Mouse (Mus musculus) bone marrow, adult 2 months (tissue): ENCODE results near the gene Mucl3. TPM values are rescaled to one million over a fixed set of nuclear protein-coding genes. Genes with fewer than 3 reads are reported as not detected.

ENCODE experiments used
- H3K27ac ChIP-seq: fragments of 200-500 bp; 2 replicates; pipeline ENCODE4 v1.5.1; 2012; ENCODE audit warnings: low read depth, mild to moderate bottlenecking, control low read depth, inconsistent platforms, low read length; ENCODE audit not compliant: control insufficient read depth, poor library complexity, insufficient read depth
- H3K4me1 ChIP-seq: fragments of 200-500 bp; 2 replicates; pipeline ENCODE4 v1.6.1; 2011; ENCODE audit warnings: low read length; ENCODE audit not compliant: control insufficient read depth, insufficient read depth
- H3K4me3 ChIP-seq: fragments of 200-500 bp; replicated peaks from 2 replicates; pipeline ENCODE3; 2011; ENCODE audit warnings: mild to moderate bottlenecking, low read depth, low read length, control low read depth; ENCODE audit not compliant: control insufficient read depth
- CTCF ChIP-seq: fragments of 200-500 bp; IDR thresholded peaks from 2 replicates; pipeline ENCODE4 v1.5.1; 2011; ENCODE audit warnings: low read length, control low read depth; ENCODE audit not compliant: control insufficient read depth, insufficient read depth
- POLR2A ChIP-seq: fragments of 200-500 bp; IDR thresholded peaks from 2 replicates; pipeline ENCODE4 v1.6.1; 2011; ENCODE audit warnings: low read depth, mild to moderate bottlenecking, control low read depth, low read length, borderline replicate concordance; ENCODE audit not compliant: control insufficient read depth
- WGBS: fragments of 180-500 bp; shearing (Covaris S2); methylation state at CpG from one replicate; pipeline ENCODE4 v1.1.7; 2018; 5-methylcytosine and 5-hydroxymethylcytosine counted together
- polyA plus RNA-seq: library from polyadenylated mRNA; stranded (reverse); fragments of >200 nt; gene quantifications from 2 replicates; pipeline ENCODE4 v1.2.4, GENCODE M21; 2011; ENCODE audit warnings: low replicate concordance; ENCODE audit not compliant: missing spikeins, insufficient read depth, insufficient read length

Gene Mucl3
- not detected in 2 replicates for polyA plus RNA-seq

- TF ChIP-seq CTCF: no peak
- no peak for TF ChIP-seq POLR2A
- no peak within 1 kb of the TSS for H3K4me3 ChIP-seq
- no peak within 1 kb of the TSS for H3K27ac ChIP-seq
- H3K4me1 ChIP-seq: no peaks in the 10 kb centered on the region
- WGBS: 68% methylated on average over 13 of the region's 13 CpGs
Measured at GRCm38 (mm10) chr17:35643609-35644236, at the start of gene Mucl3. TSS of gene Mucl3 (minus strand) at chr17:35643695.

- TF ChIP-seq CTCF: no peak
- Histone ChIP-seq H3K27ac (no peak overlapping the region), H3K4me1 (no peaks in the 10 kb centered on the region; the same call in 1 of the 2 replicates), H3K4me3 (no peak overlapping the region)
- WGBS: 8% methylated on average over 4 of the region's 4 CpGs
Measured at GRCm38 (mm10) chr17:35692368-35692767, 48.9 kb upstream of the Mucl3 start.

DNA sequence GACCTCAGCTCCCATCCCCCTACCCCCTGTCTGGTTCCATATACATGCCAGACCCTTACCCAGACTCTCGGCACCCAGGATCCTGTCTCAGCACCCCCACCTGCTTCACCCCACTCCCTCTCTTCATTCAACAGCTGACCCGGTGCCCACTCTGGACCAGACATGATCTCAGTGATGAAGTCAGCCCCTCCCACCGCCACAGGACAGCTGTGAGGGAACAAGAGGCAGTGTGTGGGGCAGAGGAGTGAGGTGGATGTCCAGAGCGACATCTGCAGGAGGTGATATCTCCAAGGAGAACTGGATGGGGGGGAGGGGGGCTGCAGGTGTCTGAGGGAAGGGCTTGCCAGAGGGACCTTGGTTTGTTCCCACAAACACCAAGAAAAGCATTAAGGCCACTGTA is 48.3 kb upstream of the Mucl3 start:
- 71% methylated on average over 4 of the region's 4 CpGs for WGBS
- Histone ChIP-seq H3K27ac (no peak overlapping the region), H3K4me3 (no peak overlapping the region), H3K4me1 (no peaks in the 10 kb centered on the region; the same call in 1 of the 2 replicates)
- TF ChIP-seq POLR2A (no peak), CTCF (no peak)

DNA sequence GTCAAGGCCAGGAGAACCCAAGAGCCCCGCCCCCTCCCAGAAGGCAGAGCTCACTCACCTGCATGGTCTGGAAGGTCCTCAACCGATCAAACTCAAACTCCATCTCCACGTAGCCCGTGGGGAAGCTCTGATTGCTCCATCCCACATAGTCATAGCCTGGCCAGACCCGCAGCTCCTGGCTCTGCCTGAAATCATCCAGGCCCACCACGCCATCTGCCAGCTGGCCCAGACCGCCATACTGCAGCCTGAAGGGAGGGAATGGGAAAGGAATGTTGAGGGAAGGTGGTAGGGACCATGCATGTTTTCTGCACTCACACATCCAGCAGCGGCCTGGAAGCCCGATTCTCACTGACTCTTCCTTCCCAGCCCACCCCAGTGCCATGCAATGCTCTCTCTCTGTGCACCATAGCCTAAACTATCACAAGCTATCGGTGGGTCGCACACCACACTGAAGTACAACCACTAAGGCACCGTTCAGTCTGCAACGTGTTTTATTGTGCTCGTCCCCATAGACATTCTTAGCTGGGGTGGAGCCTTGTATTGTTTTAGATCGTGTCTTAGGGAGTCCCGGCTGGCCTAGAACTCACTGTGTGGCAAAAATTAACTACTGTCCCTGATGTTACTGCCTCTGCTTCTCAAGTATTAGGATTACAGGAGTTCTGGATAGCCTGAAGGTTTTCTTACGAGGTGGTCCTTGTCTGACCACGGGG is 46.6 kb upstream of the Mucl3 start:
- H3K4me3 ChIP-seq: no peak overlapping the region
- TF ChIP-seq POLR2A (no peak), CTCF (no peak)
- H3K4me1 ChIP-seq: no peaks in the 10 kb centered on the region; the same call in 1 of the 2 replicates
- 83% methylated on average over 18 of the region's 18 CpGs for WGBS
- no peak overlapping the region for H3K27ac ChIP-seq

DNA sequence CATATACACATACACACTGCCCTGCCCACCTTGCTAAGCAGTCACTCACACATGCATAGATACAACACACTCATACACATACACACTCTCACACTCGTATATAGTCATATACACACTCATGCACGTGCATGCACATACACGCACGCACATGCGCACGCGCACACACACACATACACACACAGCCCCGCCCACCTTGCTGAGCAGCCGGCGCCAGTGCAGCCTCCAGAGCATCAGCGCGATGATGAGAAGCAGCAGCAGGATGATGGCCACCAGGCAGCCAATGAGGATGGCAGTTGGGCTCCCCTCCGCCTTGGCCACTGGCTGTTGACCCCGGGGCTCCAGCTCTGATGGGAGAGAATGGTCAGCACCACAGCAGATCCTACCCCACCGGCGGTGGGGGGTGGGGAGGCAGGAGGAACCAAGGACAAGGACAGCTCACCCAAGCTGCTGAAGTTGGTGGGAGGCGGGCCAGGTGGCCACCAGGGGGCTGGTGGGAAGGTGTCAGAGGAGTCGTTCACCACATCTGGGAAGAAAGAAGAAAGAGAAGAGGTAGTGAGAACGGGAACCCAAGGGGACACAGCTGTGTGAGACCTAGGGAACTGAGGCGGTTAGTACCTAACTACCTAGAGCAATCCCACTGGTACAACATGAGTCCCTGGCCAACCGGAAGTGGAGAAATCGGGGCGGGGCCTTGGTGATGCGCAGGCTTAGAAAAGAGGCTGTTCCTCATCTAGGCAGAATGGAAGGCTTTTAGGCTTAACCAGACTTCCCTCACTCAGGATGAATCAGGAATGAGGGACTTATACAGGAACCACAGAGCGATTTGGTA is 45.1 kb upstream of the Mucl3 start:
- 68% methylated on average over 25 of the region's 25 CpGs for WGBS
- no peak overlapping the region for H3K27ac ChIP-seq
- no peak for TF ChIP-seq CTCF
- no peak for TF ChIP-seq POLR2A
- H3K4me1 ChIP-seq: no peaks in the 10 kb centered on the region; the same call in 1 of the 2 replicates
- H3K4me3 ChIP-seq: no peak overlapping the region

DNA sequence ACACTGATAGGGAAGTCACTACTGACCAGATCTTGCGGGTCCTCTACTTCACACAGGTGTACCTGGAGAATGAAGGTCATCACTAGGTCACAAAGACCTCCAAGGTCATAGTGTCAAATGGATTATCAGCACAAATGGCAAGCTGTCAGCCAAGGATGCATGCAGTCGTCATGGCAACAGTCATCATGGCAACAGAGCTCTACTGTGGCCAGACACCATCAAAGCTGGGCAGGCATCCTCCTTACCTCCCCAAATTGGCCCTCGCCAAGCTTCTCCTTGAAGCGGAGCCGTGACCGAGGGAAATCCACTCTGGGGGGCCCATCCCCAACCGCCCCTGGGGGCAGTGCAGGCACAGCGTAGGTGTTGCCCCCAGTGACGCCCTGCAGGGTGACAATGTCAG is 41.6 kb upstream of the Mucl3 start:
- H3K27ac ChIP-seq: no peak overlapping the region
- no peaks in the 10 kb centered on the region; the same call in 1 of the 2 replicates for H3K4me1 ChIP-seq
- H3K4me3 ChIP-seq: no peak overlapping the region
- TF ChIP-seq POLR2A (no peak), CTCF (no peak)
- 68% methylated on average over 9 of the region's 9 CpGs for WGBS

DNA sequence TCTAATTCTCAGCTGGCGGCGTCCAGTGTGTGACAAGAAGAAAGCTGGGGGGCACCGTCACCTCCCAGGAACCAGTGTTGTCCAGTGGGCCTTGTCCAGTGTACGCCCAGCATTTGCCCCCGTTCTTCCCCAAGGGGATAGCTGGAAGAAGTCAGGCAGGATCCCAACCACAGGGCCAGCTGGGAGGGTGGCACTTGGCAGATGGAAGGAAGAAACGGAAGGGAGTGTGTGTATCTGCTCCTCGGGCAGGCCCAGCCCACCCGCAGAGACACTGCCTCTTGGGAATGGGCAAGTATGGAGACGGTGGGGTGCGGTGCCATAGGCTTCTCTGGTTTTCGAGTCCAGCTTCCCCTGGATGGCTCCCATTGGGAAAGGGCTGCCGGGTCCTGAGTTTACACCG is 38.5 kb upstream of the Mucl3 start:
- H3K4me3 ChIP-seq: no peak overlapping the region
- TF ChIP-seq POLR2A (no peak), CTCF (no peak)
- 80% methylated on average over 13 of the region's 13 CpGs for WGBS
- no peaks in the 10 kb centered on the region for H3K4me1 ChIP-seq
- H3K27ac ChIP-seq: no peak overlapping the region

GRCm38 (mm10) chr17:35680591-35680990 is 37.1 kb upstream of the Mucl3 start:
- Histone ChIP-seq H3K4me1 (no peaks in the 10 kb centered on the region), H3K4me3 (no peak overlapping the region), H3K27ac (no peak overlapping the region)
- WGBS: 72% methylated on average over 6 of the region's 6 CpGs
- TF ChIP-seq POLR2A (no peak), CTCF (no peak)
